Mouse (Mus musculus): ENCODE results near the gene Cmah. TPM values are rescaled to one million over a fixed set of nuclear protein-coding genes. Genes with fewer than 3 reads are reported as not detected.
"Not testable (repeated sequence)": the region's sequence is repeated elsewhere in the genome, so short reads cannot be mapped to it uniquely, and the experiment has no call there.

The Cmah gene
- polyA plus RNA-seq, 1 experiment from 2014 or later: 0.22 TPM

DNA sequence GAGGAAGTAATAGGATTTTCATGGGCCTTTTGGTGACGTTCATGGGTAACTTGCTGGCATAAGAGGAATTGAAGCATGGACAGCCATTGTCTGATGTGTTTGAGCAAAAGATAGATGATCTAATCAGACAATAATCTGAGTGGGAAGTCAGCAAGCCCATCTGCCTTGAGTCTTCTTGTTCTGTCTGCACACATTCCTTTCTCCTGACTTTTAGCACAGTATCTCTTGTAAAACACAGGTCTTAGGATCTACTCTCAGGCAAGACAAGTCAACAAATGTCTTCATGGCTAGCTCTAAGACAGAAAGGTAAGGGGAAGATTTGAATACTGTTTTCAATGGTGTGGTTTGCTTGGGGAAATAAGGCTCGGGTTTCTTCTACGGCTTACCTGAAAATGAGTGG lies 70.0 kb downstream of the Cmah start:
- WGBS: 84% methylated on average over 3 of the region's 3 CpGs
- Histone ChIP-seq H3K9me3 (replicated peaks) (no peaks in the 10 kb centered on the region), H3K36me3 (no peaks in the 10 kb centered on the region), H3K4me2 (no peak overlapping the region), H3K4me3 (replicated peaks) (no peak overlapping the region), H3K9ac (replicated peaks) (no peak overlapping the region), H3K27ac (replicated peaks) (no peak overlapping the region), H3K27me3 (replicated peaks) (no peaks in the 10 kb centered on the region), H3K4me1 (peaks cover 9% of the 10 kb centered on the region)
- no peak for ATAC-seq (ENCODE audit: low FRiP score)

DNA sequence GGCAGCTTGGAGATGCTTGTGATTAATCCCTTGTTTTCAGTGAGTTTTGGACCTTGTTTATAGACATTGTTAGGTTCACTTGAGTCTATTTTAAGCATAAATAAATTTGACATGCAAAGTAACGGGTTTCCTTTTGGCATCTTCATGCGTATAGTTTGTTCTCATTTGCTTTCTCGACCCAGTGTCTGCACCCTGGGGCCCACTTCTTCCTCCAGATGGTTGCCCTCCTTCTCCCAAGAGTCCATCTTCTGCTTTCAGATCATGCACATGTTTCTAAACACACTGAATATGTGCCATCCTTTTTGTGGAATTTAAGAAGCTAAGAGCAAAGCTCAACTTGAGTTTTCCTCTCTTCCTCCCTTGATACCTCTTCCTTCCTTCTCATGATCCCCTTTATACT lies 71.3 kb downstream of the Cmah start:
- no peaks in the 10 kb centered on the region for H3K36me3 ChIP-seq
- 71% methylated on average over 3 of the region's 3 CpGs for WGBS
- ATAC-seq (ENCODE audit: low FRiP score): no peak
- no peaks in the 10 kb centered on the region for H3K9me3 ChIP-seq (replicated peaks)
- H3K9ac ChIP-seq (replicated peaks): no peak overlapping the region
- H3K4me2 ChIP-seq: no peak overlapping the region
- H3K4me1 ChIP-seq: peaks cover 4% of the 10 kb centered on the region; the same call in 1 of the 2 replicates
- H3K27ac ChIP-seq (replicated peaks): no peak overlapping the region
- H3K27me3 ChIP-seq (replicated peaks): no peaks in the 10 kb centered on the region
- H3K4me3 ChIP-seq (replicated peaks): no peak overlapping the region

DNA sequence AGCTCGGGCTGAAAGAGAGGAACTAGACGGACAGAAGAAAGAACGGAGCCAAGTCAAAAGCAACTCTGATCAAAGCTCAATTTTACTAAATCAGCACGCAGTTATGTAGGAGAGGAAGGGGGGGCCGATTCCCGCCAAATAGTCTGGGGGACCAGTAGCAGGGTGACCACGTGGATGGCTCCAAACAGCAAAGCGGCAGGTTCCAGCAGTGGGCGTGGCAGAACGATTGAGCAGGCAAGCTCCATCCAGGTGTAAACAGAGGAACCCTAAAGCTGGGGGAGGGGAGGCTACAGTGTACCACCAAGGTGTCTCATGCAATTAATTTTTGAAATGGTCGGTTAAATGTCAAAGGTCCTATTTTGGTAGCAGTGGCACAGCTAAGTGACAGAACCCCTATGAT lies 74.6 kb downstream of the Cmah start:
- not testable (repeated sequence) for H3K9ac ChIP-seq (replicated peaks); H3K36me3 ChIP-seq; ATAC-seq (ENCODE audit: low FRiP score); H3K27me3 ChIP-seq (replicated peaks); H3K9me3 ChIP-seq (replicated peaks); H3K27ac ChIP-seq (replicated peaks); H3K4me1 ChIP-seq
- H3K4me3 ChIP-seq (replicated peaks): 0 out of 2 replicates have a peak overlapping the region, but pooled peaks have one; percentile 5
- H3K4me2 ChIP-seq: peak overlapping the region; percentile 45
- WGBS: 26% methylated on average over 11 of the region's 11 CpGs

DNA sequence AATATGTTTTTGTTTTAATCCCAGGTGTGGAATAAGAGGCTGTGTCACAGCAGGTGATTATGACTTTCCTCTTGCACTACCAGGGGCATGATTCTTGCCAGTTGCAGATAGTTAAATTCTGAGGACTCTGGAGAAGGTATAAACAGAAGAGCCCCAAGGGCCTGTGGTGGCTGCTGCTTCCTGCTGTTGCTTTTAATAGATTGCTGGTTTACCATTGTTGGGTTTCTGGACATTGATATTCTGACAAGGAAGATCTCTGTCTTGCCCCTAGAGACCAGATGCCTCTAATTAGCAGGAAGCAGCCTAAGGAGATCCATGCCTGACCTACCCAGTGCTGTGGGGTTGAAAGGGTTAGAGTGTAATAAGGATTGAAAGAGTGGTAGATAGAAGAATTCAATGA lies 75.8 kb downstream of the Cmah start:
- Histone ChIP-seq H3K27ac (replicated peaks) (no peak overlapping the region), H3K4me2 (no peak overlapping the region), H3K4me1 (peaks cover 4% of the 10 kb centered on the region; the same call in 1 of the 2 replicates), H3K4me3 (replicated peaks) (no peak overlapping the region), H3K27me3 (replicated peaks) (no peaks in the 10 kb centered on the region), H3K36me3 (no peaks in the 10 kb centered on the region), H3K9me3 (replicated peaks) (no peaks in the 10 kb centered on the region), H3K9ac (replicated peaks) (no peak overlapping the region)
- ATAC-seq (ENCODE audit: low FRiP score): no peak

DNA sequence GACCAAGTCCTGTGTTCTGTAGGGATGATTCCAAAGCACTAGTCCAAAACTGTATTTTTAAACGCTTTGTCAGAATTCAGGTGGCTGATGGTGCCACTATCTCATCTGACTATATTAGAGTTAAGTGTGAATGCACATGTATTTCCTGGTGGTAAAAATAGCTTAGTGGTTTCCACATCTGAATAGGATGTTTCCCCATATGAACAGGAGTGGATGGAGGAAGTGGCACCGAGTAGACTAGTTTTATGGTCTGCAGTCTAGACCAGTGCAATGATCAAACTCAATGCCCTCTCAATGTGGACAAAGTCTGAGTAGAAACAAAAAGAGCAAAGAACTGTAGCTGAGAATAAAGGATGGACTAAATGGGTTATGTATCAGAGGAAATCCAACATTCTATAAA lies 79.6 kb downstream of the Cmah start:
- Histone ChIP-seq H3K4me2 (no peak overlapping the region), H3K4me1 (peaks cover 3% of the 10 kb centered on the region; the same call in 1 of the 2 replicates), H3K9ac (replicated peaks) (no peak overlapping the region), H3K36me3 (no peaks in the 10 kb centered on the region), H3K27ac (replicated peaks) (no peak overlapping the region), H3K9me3 (replicated peaks) (no peaks in the 10 kb centered on the region), H3K4me3 (replicated peaks) (no peak overlapping the region), H3K27me3 (replicated peaks) (no peaks in the 10 kb centered on the region)
- 85% methylated on average over 2 of the region's 2 CpGs for WGBS
- ATAC-seq (ENCODE audit: low FRiP score): no peak

DNA sequence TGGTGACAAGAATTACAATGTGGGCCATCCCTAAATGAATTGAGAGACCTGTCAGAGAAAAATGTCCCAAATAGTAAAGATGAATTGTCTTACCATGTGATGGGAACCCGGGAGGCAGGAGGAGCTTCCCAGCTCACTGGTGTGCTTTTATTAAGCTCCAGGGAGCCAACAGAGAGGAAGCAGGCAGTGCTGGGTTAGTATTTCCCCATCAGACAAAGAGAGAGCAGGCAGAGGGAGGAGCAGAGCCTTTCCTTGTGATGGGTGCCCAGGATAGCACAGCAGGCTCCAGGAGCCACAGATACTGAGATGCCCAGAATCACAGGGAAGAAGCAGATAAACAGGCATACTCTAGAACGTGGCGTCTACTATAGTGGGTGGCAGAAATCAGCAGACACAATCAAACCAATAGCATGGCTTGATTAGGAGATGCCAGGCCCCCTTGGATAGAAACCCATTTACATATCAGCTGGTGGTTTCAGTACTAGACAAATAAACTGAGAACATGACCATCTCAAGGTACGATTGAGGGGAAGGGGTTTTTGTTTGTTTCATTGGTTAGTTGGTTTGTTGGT lies 87.5 kb downstream of the Cmah start:
- no peak overlapping the region for H3K4me3 ChIP-seq (replicated peaks)
- no peaks in the 10 kb centered on the region for H3K36me3 ChIP-seq
- no peaks in the 10 kb centered on the region for H3K27me3 ChIP-seq (replicated peaks)
- no peak overlapping the region for H3K27ac ChIP-seq (replicated peaks)
- H3K9ac ChIP-seq (replicated peaks): no peak overlapping the region
- H3K9me3 ChIP-seq (replicated peaks): no peaks in the 10 kb centered on the region
- 0 out of 2 replicates have a peak, but pooled peaks cover 3% of the 10 kb centered on the region for H3K4me1 ChIP-seq
- no peak overlapping the region for H3K4me2 ChIP-seq
- 51% methylated on average over 4 of the region's 4 CpGs for WGBS
- no peak for ATAC-seq (ENCODE audit: low FRiP score)

DNA sequence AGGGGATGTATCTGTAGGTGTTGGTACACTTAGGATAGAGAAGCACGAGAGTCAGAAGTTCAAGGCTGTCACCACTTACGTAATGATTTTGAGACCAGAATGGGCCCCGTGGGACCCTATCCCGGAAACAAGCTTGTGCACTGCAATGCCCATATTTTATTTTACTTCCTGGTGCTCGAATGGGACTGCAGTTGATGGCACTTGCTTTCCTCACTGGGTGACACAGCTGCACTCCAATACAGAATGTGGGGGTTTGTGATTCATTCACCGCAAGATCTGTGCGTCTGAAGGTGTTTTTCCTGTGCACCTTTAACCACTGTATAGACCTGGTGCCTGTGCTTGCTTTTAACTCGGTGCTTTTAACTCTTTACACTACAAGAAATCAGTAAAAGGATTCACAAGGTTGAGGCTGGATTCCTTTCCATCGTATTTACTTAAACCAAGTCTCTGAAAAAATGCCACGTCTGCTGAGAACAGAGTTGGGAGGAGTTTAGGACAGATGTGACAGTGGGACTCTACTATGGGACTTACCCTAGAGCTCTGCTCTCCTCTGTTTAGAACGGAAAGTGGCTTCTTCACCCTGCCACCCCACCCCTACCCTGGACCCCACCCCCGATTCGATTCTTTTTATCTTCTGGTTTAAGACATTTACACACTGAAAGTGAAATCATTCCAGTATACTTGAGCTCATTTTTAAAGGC lies 88.5 kb downstream of the Cmah start:
- H3K4me1 ChIP-seq: 0 out of 2 replicates have a peak, but pooled peaks cover 3% of the 10 kb centered on the region
- no peak for ATAC-seq (ENCODE audit: low FRiP score)
- no peak overlapping the region for H3K9ac ChIP-seq (replicated peaks)
- H3K27me3 ChIP-seq (replicated peaks): no peaks in the 10 kb centered on the region
- H3K9me3 ChIP-seq (replicated peaks): no peaks in the 10 kb centered on the region
- H3K4me2 ChIP-seq: no peak overlapping the region
- WGBS: 77% methylated on average over 13 of the region's 13 CpGs
- no peak overlapping the region for H3K4me3 ChIP-seq (replicated peaks)
- no peak overlapping the region for H3K27ac ChIP-seq (replicated peaks)
- H3K36me3 ChIP-seq: no peaks in the 10 kb centered on the region

DNA sequence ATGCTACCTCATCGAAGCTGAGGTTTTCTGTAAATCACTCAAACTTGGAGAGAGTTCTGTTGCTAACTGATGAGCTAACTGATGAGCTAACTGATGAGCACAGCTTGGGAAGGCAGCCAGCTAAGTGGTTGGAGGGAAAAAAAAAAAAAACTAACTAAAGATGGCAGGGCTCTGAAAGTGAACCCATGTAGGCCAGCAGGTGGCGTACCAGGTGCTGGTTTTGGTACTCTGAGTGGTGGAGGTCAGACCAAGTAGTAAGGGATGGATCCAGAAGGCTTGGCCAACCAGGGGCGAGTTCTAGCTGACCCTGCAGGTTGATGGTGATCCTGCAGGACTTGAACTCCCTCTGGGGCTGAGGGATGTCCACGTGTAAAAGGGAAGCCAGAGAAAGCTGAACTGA lies 89.2 kb downstream of the Cmah start:
- no peaks in the 10 kb centered on the region for H3K36me3 ChIP-seq
- H3K9ac ChIP-seq (replicated peaks): no peak overlapping the region
- H3K9me3 ChIP-seq (replicated peaks): no peaks in the 10 kb centered on the region
- 0 out of 2 replicates have a peak, but pooled peaks cover 3% of the 10 kb centered on the region for H3K4me1 ChIP-seq
- no peaks in the 10 kb centered on the region for H3K27me3 ChIP-seq (replicated peaks)
- no peak overlapping the region for H3K27ac ChIP-seq (replicated peaks)
- no peak overlapping the region for H3K4me2 ChIP-seq
- H3K4me3 ChIP-seq (replicated peaks): no peak overlapping the region
- no peak for ATAC-seq (ENCODE audit: low FRiP score)
- WGBS: 57% methylated on average over 4 of the region's 4 CpGs

DNA sequence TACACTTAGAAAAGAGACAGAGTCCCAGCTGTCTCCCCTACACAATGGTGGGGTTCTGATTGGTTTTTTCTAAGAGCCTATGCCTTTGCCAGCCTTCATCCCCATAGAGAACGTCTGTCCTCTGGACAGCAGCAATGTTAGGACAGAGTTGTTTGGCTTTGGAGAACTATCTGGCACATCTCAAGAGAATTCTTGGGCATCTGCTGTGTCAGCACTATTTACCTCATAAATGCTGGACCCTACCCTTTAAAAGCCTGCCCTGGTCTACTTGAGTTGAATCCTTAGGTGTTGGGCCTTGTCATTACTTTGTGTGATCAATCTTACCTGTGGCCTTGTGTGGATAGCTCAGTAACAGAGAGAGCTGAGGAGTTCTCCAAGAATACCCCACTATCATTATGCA lies 90.8 kb downstream of the Cmah start:
- 61% methylated on average over 1 of the region's 1 CpGs for WGBS
- ATAC-seq (ENCODE audit: low FRiP score): no peak

DNA sequence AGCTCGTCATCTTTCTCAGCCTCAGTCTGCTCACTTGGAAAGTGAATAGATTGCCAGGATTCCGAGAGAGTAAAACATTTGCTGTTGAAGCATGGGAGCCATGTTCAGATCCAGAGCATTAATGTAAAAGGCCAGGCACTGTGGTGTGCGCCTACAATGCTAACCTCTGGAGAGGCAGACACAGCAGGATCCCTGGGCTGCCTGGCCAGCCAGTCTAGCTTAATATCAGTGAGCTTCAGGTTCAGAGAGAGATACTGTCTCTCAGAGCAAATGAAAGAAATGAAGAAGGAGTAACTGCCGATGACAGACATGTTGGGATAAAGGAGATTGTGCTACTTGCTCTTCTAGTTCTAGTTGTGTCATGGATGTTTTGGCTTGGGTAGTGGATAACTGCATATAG lies 91.6 kb downstream of the Cmah start:
- Histone ChIP-seq H3K27ac (replicated peaks) (no peak overlapping the region), H3K27me3 (replicated peaks) (no peaks in the 10 kb centered on the region), H3K4me1 (0 out of 2 replicates have a peak, but pooled peaks cover 3% of the 10 kb centered on the region), H3K9ac (replicated peaks) (no peak overlapping the region), H3K4me3 (replicated peaks) (no peak overlapping the region), H3K9me3 (replicated peaks) (no peaks in the 10 kb centered on the region), H3K36me3 (no peaks in the 10 kb centered on the region), H3K4me2 (no peak overlapping the region)
- 84% methylated on average over 4 of the region's 4 CpGs for WGBS
- no peak for ATAC-seq (ENCODE audit: low FRiP score)

More for the DNA sequence above, 90.8 kb downstream of the Cmah start:
- Histone ChIP-seq H3K4me1 (0 out of 2 replicates have a peak, but pooled peaks cover 3% of the 10 kb centered on the region), H3K9ac (replicated peaks) (no peak overlapping the region), H3K36me3 (no peaks in the 10 kb centered on the region), H3K4me2 (no peak overlapping the region), H3K9me3 (replicated peaks) (no peaks in the 10 kb centered on the region), H3K27ac (replicated peaks) (no peak overlapping the region), H3K27me3 (replicated peaks) (no peaks in the 10 kb centered on the region), H3K4me3 (replicated peaks) (no peak overlapping the region)

DNA sequence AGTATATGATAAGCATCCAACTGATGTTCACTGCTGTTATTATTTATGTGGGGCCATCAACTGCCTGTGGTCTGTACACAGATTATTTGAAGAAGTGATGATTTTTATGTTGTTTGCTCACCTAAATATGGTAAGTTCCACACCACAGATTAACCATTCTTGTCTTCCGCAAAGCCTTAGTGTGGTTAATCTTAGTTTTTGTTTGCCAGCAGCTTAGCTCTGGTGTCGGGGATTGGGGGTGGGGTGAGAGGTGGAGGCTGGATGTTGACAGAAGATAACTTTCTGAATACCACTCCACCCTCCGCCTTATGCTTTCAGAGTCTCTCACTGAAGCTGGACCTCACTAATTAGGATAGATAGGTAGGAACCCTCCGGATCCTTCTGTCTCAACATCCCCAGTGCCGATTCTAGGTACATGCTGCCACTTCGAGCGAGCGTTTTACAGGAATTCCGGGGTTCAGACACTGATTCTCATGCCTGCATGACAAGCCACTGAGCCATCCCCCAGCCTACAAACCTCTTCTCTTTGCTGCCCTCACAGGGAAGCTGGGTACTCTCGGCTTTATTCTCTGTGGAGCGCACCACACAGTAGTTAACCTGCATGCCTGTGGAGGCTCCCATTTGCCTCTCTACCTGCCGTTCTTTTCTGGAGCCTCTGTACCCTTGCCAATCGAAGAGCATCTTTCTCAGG lies 92.5 kb downstream of the Cmah start:
- ATAC-seq (ENCODE audit: low FRiP score): no peak
- H3K27me3 ChIP-seq (replicated peaks): no peaks in the 10 kb centered on the region
- 0 out of 2 replicates have a peak, but pooled peaks cover 3% of the 10 kb centered on the region for H3K4me1 ChIP-seq
- no peak overlapping the region for H3K4me2 ChIP-seq
- WGBS: 92% methylated on average over 13 of the region's 13 CpGs
- no peaks in the 10 kb centered on the region for H3K36me3 ChIP-seq
- no peak overlapping the region for H3K4me3 ChIP-seq (replicated peaks)
- H3K9me3 ChIP-seq (replicated peaks): no peaks in the 10 kb centered on the region
- no peak overlapping the region for H3K9ac ChIP-seq (replicated peaks)
- no peak overlapping the region for H3K27ac ChIP-seq (replicated peaks)

DNA sequence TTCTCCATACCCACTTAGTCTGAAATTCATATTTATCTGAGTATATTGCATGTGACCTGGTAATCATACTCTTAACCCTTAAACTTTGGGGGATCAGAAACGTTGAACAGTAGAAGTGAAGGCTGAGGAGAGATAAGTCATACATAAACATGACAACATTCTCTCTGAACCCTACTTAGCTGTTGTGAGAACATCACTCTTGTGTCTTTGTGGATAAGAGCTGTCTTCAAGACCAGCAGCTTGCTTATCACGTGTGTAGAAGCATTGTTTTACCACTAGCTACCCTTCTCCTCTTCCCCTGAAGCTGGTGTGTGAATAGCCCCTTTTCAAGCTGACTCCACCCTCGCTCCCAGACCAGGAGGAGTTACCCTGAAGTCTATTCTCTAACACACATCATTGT lies 94.8 kb downstream of the Cmah start:
- Histone ChIP-seq H3K9ac (replicated peaks) (no peak overlapping the region), H3K27ac (replicated peaks) (no peak overlapping the region), H3K9me3 (replicated peaks) (no peaks in the 10 kb centered on the region), H3K27me3 (replicated peaks) (no peaks in the 10 kb centered on the region), H3K4me3 (replicated peaks) (no peak overlapping the region), H3K4me1 (no peaks in the 10 kb centered on the region), H3K36me3 (no peaks in the 10 kb centered on the region), H3K4me2 (no peak overlapping the region)
- no peak for ATAC-seq (ENCODE audit: low FRiP score)
- 66% methylated on average over 3 of the region's 3 CpGs for WGBS

Measured in neural tube, embryonic 15.5 days (tissue).